Mouse (Mus musculus) lung, postnatal 0 days (tissue): Measurements from ENCODE around the gene Ezh2. TPM values are rescaled to one million over a fixed set of nuclear protein-coding genes. Genes with fewer than 3 reads are reported as not detected.
"Not testable (repeated sequence)": the region's sequence is repeated elsewhere in the genome, so short reads cannot be mapped to it uniquely, and the experiment has no call there.

Source experiments
- ATAC-seq: fragments of 200-750 bp; cut with Nextera tagmentation; 2 replicates; pipeline ENCODE4 v1.8.0; 2017; ENCODE audit warnings: moderate library complexity
- DNase-seq: peaks from one replicate; pipeline ENCODE4 v3.0.0-alpha.2; 2016; ENCODE audit warnings: low spot score
- H3K27ac ChIP-seq: fragments of 300-500 bp; sonication (generic); 2 replicates; pipeline ENCODE4 v1.5.1; 2014; ENCODE audit warnings: antibody characterized with exemption, mild to moderate bottlenecking, low read length, mixed read lengths
- H3K27me3 ChIP-seq: fragments of 300-500 bp; sonication (generic); replicated peaks from 2 replicates; pipeline ENCODE4 v1.6.1; 2014; ENCODE audit warnings: low read length, mixed read lengths; ENCODE audit not compliant: insufficient read depth
- H3K36me3 ChIP-seq: fragments of 300-500 bp; sonication (generic); 2 replicates; pipeline ENCODE4 v1.6.1; 2014; ENCODE audit warnings: low read length, mixed read lengths; ENCODE audit not compliant: insufficient read depth
- H3K4me1 ChIP-seq: fragments of 300-500 bp; sonication (generic); 2 replicates; pipeline ENCODE4 v1.6.1; 2014; ENCODE audit warnings: antibody characterized with exemption, low read depth, low read length, mixed read lengths; ENCODE audit not compliant: insufficient read depth
- H3K4me2 ChIP-seq: fragments of 300-500 bp; sonication (generic); replicated peaks from 2 replicates; pipeline ENCODE4 v1.6.1; 2014; ENCODE audit warnings: low read depth, mild to moderate bottlenecking, low read length, moderate library complexity, mixed read lengths
- H3K4me3 ChIP-seq: fragments of 300-500 bp; sonication (generic); 2 replicates; pipeline ENCODE4 v1.5.1; 2014; ENCODE audit warnings: low read depth, low read length
- H3K9ac ChIP-seq: fragments of 300-500 bp; sonication (generic); replicated peaks from 2 replicates; pipeline ENCODE4 v1.6.1; 2014; ENCODE audit warnings: low read depth, mild to moderate bottlenecking
- H3K9me3 ChIP-seq: fragments of 300-500 bp; sonication (generic); 2 replicates; pipeline ENCODE4 v1.6.1; 2016; ENCODE audit warnings: low read length, mixed read lengths
- CTCF ChIP-seq: IDR thresholded peaks from 2 replicates; pipeline ENCODE4 v1.5.1; 2016; ENCODE audit warnings: antibody characterized with exemption, mild to moderate bottlenecking
- EP300 ChIP-seq: IDR thresholded peaks from 2 replicates; pipeline ENCODE4 v1.6.1; 2016; ENCODE audit warnings: antibody characterized with exemption, mild to moderate bottlenecking, control low read depth
- WGBS: fragments of 180-500 bp; shearing (Covaris S2); extraction: QIAGEN DNeasy Blood & Tissue Kit; methylation state at CpG from one replicate; pipeline ENCODE4 v1.1.7; 2014; 5-methylcytosine and 5-hydroxymethylcytosine counted together
- polyA plus RNA-seq: library from polyadenylated mRNA; unstranded; fragments of >200 nt; fragmentation: Nextera tagmentation; extraction: Ambion mirVana; gene quantifications from 2 replicates; pipeline ENCODE4 v1.2.1, GENCODE M21; 2015

The Ezh2 gene
- 22.5 and 25.3 TPM in 2 replicates for polyA plus RNA-seq

GRCm38 (mm10) chr6:47594926-47595623, at the start of gene Ezh2:
Ezh2 (minus strand) TSS chr6:47595341.
- Histone ChIP-seq H3K9ac (peak within 1 kb of the TSS; percentile 90), H3K36me3 (no peaks in the 10 kb centered on the region), H3K4me3 (peak within 1 kb of the TSS; percentile 96), H3K4me2 (peak within 1 kb of the TSS; percentile 83), H3K4me1 (no peaks in the 10 kb centered on the region), H3K27ac (peak within 1 kb of the TSS; percentile 98), H3K27me3 (no peaks in the 10 kb centered on the region), H3K9me3 (no peaks in the 10 kb centered on the region)
- TF ChIP-seq CTCF (0 out of 2 replicates have a peak, but pooled peaks have one; percentile 15), EP300 (no peak)
- ATAC-seq = peak; percentile 97
- DNase-seq = peak; percentile 97
- WGBS = 3% methylated on average over 64 of the region's 69 CpGs

DNA sequence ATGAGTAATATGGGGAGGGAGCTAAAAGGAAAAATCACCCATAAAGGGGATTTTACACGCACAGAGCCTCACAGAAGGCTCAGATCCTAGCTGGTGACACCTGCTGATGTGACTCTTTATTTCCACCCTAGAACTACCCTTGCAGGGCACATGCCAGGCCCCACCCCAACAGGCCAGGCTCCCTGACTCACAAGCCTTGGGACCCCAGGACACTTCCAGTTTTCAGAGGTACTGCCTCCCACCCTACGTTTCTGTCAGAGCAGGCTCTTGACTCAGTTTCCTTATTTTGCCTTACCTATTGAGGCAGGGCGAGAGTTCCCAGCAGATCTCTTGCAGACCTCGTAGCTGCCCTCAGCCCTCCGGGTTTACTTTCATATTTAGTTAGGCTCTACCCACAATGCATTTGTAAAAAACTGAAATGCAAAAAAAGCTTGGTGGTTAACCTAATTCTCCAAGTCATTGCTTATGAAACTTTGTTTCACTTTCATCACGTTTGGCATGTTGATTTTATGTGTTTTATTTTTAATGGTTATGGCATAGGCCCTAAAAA, 41.5 kb upstream of the Ezh2 start:
- Histone ChIP-seq H3K4me1 (no peaks in the 10 kb centered on the region), H3K9ac (no peak overlapping the region), H3K9me3 (no peaks in the 10 kb centered on the region), H3K27ac (no peak overlapping the region), H3K36me3 (no peaks in the 10 kb centered on the region), H3K4me2 (0 out of 2 replicates have a peak overlapping the region, but pooled peaks have one; percentile 8), H3K4me3 (no peak overlapping the region), H3K27me3 (no peaks in the 10 kb centered on the region)
- WGBS = 67% methylated on average over 6 of the region's 6 CpGs
- TF ChIP-seq EP300 (no peak), CTCF (no peak)
- DNase-seq = no peak
- no peak for ATAC-seq

GRCm38 (mm10) chr6:47635995-47636526, 40.9 kb upstream of the Ezh2 start:
- DNase-seq = no peak
- Histone ChIP-seq H3K27ac (no peak overlapping the region), H3K4me3 (no peak overlapping the region), H3K27me3 (no peaks in the 10 kb centered on the region), H3K9me3 (no peaks in the 10 kb centered on the region), H3K4me1 (no peaks in the 10 kb centered on the region), H3K4me2 (no peak overlapping the region), H3K9ac (no peak overlapping the region), H3K36me3 (no peaks in the 10 kb centered on the region)
- TF ChIP-seq CTCF (no peak), EP300 (no peak)
- WGBS = 67% methylated on average over 5 of the region's 5 CpGs
- no peak for ATAC-seq

- Histone ChIP-seq H3K27me3 (no peaks in the 10 kb centered on the region), H3K4me1 (no peaks in the 10 kb centered on the region), H3K9ac (no peak overlapping the region), H3K36me3 (no peaks in the 10 kb centered on the region), H3K4me2 (no peak overlapping the region), H3K4me3 (no peak overlapping the region), H3K9me3 (no peaks in the 10 kb centered on the region), H3K27ac (no peak overlapping the region)
- no peak for ATAC-seq
- TF ChIP-seq CTCF (peak; percentile 25), EP300 (no peak)
- 68% methylated on average over 7 of the region's 7 CpGs for WGBS
- no peak for DNase-seq
Observed at GRCm38 (mm10) chr6:47635207-47635994, 40.3 kb upstream of the Ezh2 start.

- no peaks in the 10 kb centered on the region for H3K36me3 ChIP-seq
- H3K4me3 ChIP-seq = no peak overlapping the region
- H3K9me3 ChIP-seq = no peaks in the 10 kb centered on the region
- no peak for DNase-seq
- no peak overlapping the region for H3K4me2 ChIP-seq
- TF ChIP-seq CTCF (peak; percentile 52), EP300 (no peak)
- no peak overlapping the region for H3K9ac ChIP-seq
- H3K4me1 ChIP-seq = no peaks in the 10 kb centered on the region
- ATAC-seq = no peak
- H3K27ac ChIP-seq = no peak overlapping the region
- H3K27me3 ChIP-seq = no peaks in the 10 kb centered on the region
Observed at GRCm38 (mm10) chr6:47633467-47633866, 38.3 kb upstream of the Ezh2 start.

- H3K36me3 ChIP-seq, H3K4me3 ChIP-seq, ATAC-seq, H3K27me3 ChIP-seq, H3K27ac ChIP-seq, H3K9ac ChIP-seq, H3K4me1 ChIP-seq, H3K4me2 ChIP-seq, DNase-seq, H3K9me3 ChIP-seq: not testable (repeated sequence)
- WGBS = no CpG with 5 or more reads among the region's 1 CpGs
Observed at GRCm38 (mm10) chr6:47630061-47630460, 34.9 kb upstream of the Ezh2 start.
